Mouse (Mus musculus) small intestine, adult 2 months (tissue): ENCODE measurements around the gene Ptprd.

ENCODE experiments used
- CTCF ChIP-seq: fragments of 200-500 bp; IDR thresholded peaks from 2 replicates; pipeline ENCODE4 v1.5.1; 2012; ENCODE audit warnings: low read depth, mild to moderate bottlenecking, control low read depth, inconsistent platforms, low read length, moderate library complexity, mixed read lengths; ENCODE audit not compliant: insufficient replicate concordance, insufficient read length; ENCODE audit errors: extremely low read depth
- POLR2A ChIP-seq: fragments of 200-500 bp; IDR thresholded peaks from 2 replicates; pipeline ENCODE4 v1.6.1; 2012; ENCODE audit warnings: low read depth, mild to moderate bottlenecking, control low read depth, inconsistent platforms, low read length, moderate library complexity

- TF ChIP-seq CTCF (no peak), POLR2A (no peak)
These were observed 1605.0 kb downstream of the Ptprd start for GRCm38 (mm10) chr4:76606808-76607207.
